Mouse (Mus musculus) G1E (cell line): ENCODE measurements around the gene Higd1c. TPM values are rescaled to one million over a fixed set of nuclear protein-coding genes. Genes with fewer than 3 reads are reported as not detected.
"Not testable (repeated sequence)": the region's sequence is repeated elsewhere in the genome, so short reads cannot be mapped to it uniquely, and the experiment has no call there.

Experiments
- ATAC-seq: 2 replicates; pipeline ENCODE4 v1.8.0; 2016; ENCODE audit warnings: mild to moderate bottlenecking; ENCODE audit not compliant: insufficient number of reproducible peaks, poor library complexity, low FRiP score, severe bottlenecking; ENCODE audit errors: extremely low read depth
- DNase-seq: peaks from one replicate; pipeline ENCODE4 v3.0.0; 2012; ENCODE audit warnings: low spot score
- H3K27me3 ChIP-seq: 2 replicates; pipeline ENCODE4 v1.6.1; 2012; ENCODE audit warnings: mild to moderate bottlenecking, low read length, inconsistent platforms; ENCODE audit not compliant: insufficient read depth
- H3K36me3 ChIP-seq: replicated peaks from 2 replicates; pipeline ENCODE3; 2012; ENCODE audit warnings: mild to moderate bottlenecking, inconsistent platforms
- H3K4me1 ChIP-seq: 2 replicates; pipeline ENCODE4 v1.6.1; 2012; ENCODE audit warnings: low read depth, low read length, inconsistent platforms, mixed read lengths; ENCODE audit not compliant: insufficient read depth
- H3K4me3 ChIP-seq: 2 replicates; pipeline ENCODE4 v1.5.1; 2012; ENCODE audit warnings: low read depth, mild to moderate bottlenecking, inconsistent platforms, low read length, moderate library complexity, mixed read lengths
- H3K9me3 ChIP-seq: replicated peaks from 2 replicates; pipeline ENCODE4 v1.6.1; 2012; ENCODE audit warnings: inconsistent platforms
- CTCF ChIP-seq: IDR thresholded peaks from 2 replicates; pipeline ENCODE4 v1.5.1; 2012; ENCODE audit warnings: low read depth, low read length, inconsistent platforms, mixed read lengths
- GATA1 ChIP-seq: IDR thresholded peaks from 2 replicates; pipeline ENCODE4 v1.6.1; 2012; ENCODE audit warnings: borderline replicate concordance, low read length, inconsistent platforms, mixed read lengths
- GATA2 ChIP-seq: IDR thresholded peaks from 2 replicates; pipeline ENCODE4 v1.6.1; 2012; ENCODE audit warnings: low read depth, low read length, inconsistent platforms, borderline replicate concordance
- POLR2AphosphoS5 ChIP-seq: IDR thresholded peaks from 2 replicates; pipeline ENCODE4 v1.6.1; 2012; ENCODE audit warnings: low read depth, low read length, inconsistent platforms; ENCODE audit not compliant: insufficient replicate concordance
- TAL1 ChIP-seq: conservative IDR thresholded peaks from 2 replicates; pipeline ENCODE4 v1.6.1; 2012; ENCODE audit warnings: low read depth, low read length, inconsistent platforms, mixed read lengths
- polyA plus RNA-seq: library from polyadenylated mRNA; stranded (reverse); fragments of >175 nt; gene quantifications from 2 replicates; pipeline ENCODE4 v1.2.3, GENCODE M21; 2012
- total RNA-seq, 2 experiments: library from RNA; stranded (forward) in 1 of 2; stranded (reverse) in 1 of 2; fragments of 200-1000 nt in 1 of 2; fragments of >200 nt in 1 of 2; fragmentation: Nextera tagmentation in 1 of 2; gene quantifications; 2 replicates each; pipeline ENCODE4 v1.2.3; 2014 to 2017

Higd1c gene
- total and polyA plus RNA-seq, 3 experiments = not detected

DNA sequence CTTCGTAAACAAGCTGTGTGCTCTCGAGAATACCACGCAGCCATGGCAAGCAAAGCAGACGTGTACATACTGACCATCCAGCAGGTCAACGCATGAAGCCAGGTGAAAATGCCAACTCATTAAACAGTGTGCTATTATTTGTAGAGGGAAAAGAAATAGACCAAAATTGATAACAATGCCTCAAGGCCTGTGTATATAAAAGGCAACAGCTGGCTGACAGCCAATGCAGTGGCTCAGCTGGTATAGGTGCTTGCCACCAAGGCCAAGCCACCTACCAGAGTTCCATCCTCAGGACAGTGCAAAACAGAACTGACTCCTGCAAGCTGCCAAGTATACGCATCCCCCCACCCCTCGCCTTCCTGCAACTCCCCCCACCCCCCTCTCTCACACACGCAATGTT lies 51.3 kb downstream of the Higd1c start:
- Histone ChIP-seq H3K4me1 (peaks cover 93% of the 10 kb centered on the region), H3K4me3 (no peak overlapping the region), H3K9me3 (no peaks in the 10 kb centered on the region), H3K27me3 (no peaks in the 10 kb centered on the region), H3K36me3 (peaks cover 81% of the 10 kb centered on the region)
- TF ChIP-seq POLR2AphosphoS5 (no peak), TAL1 (no peak), GATA2 (no peak), CTCF (no peak), GATA1 (no peak)
- ATAC-seq (no peak), DNase-seq (no peak)

DNA sequence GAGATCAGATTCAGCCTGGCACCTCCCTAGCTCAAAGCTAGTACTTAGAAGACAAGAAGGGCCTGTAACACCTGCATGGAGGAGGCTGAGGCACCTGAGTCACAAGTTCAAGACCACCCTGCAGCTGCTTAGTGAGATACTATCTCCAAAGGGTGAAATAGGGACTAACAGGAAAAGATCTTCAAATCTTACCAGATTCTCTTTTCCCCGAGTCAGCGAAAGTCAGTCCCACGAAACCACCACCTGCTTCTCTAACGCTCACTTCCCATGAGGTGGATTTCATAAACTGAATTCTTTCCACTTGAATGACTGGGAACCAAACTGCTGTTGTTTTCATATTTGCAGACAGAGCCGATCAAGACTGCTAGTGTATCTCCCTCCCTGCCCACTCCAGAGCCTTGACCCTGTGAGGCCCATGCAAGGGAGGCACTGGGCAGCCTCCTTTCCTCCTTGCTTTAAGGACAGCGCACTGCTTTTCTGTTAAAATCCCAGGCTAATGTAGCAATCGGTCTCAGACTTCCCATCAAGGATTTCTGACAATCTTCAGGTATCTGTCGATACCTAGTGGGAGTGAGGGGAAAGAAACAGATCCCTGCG lies 53.6 kb downstream of the Higd1c start:
- Histone ChIP-seq H3K9me3 (no peaks in the 10 kb centered on the region), H3K27me3 (no peaks in the 10 kb centered on the region), H3K4me1 (peaks cover 81% of the 10 kb centered on the region), H3K36me3 (peaks cover 61% of the 10 kb centered on the region), H3K4me3 (peak overlapping the region; percentile 49; the same call in 1 of the 2 replicates)
- DNase-seq (no peak), ATAC-seq (no peak)
- TF ChIP-seq CTCF = no peak
- no peak for TF ChIP-seq TAL1
- no peak for TF ChIP-seq GATA1
- no peak for TF ChIP-seq POLR2AphosphoS5
- TF ChIP-seq GATA2 = no peak

DNA sequence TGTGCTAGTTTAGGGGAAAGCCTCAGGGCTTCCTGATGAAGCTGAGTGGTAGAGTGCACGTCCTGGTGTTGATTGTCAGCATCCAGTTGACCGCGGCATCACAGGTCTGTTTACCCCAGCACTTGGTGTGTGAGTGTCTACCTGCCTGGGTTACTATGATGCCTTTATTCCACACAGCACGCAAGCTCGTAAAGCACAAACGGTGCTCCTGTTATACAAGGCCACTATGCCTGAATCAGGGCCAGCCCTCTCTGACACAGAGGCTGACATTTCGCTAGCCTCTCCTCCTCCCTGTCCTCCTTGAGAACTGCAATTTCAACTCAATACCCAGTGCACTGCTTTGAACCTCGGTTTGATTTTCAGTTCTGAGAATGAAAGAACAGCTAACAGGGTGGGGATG lies 55.0 kb downstream of the Higd1c start:
- no peaks in the 10 kb centered on the region for H3K9me3 ChIP-seq
- peaks cover 51% of the 10 kb centered on the region for H3K36me3 ChIP-seq
- no peak for DNase-seq
- TF ChIP-seq GATA2 (no peak), TAL1 (no peak), POLR2AphosphoS5 (no peak), CTCF (no peak), GATA1 (no peak)
- peaks cover 82% of the 10 kb centered on the region for H3K4me1 ChIP-seq
- no peaks in the 10 kb centered on the region for H3K27me3 ChIP-seq
- H3K4me3 ChIP-seq = peak overlapping the region; percentile 55
- no peak for ATAC-seq

DNA sequence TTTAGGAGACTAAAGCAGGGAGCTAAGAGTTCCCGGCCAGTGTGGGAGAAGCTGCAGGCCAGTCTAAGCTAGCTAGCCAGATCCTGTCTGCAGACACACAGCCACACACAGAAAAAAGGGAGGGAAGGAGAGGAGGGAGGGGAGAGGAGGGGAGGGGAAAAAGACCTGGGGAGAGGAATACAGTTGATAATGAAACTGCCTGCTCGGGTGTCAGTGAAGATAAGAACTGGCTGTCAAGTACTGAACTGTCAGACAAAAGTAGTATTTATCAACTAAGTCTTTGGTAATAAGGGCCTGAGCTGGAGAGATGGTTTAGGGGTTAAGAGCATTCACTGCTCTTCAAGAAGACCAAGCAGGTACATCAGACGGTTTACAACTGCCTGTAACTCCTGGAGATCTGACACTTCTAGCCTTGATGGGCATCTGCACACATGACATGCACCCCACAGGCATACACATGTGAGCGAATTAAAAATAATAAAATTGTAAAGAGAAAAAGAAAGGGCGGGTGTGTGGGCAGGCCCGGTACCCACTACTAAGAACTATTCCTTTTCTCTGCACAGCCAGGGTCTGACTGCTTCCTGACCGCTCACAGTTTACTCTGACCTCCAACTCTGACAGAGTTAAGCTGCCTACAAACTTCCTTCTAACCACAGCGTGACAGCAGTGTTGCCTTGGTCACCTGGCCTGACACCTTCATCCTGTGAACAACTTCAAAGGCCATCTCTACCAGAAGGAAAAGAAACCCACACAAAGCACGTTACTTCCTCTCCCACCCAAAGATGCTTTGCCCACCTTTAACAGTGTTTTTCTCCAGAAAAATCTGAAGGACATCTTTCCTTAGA lies 55.8 kb downstream of the Higd1c start:
- no peak for TF ChIP-seq CTCF
- peak; percentile 90 for TF ChIP-seq TAL1
- peak overlapping the region; percentile 55; the same call in 1 of the 2 replicates for H3K4me3 ChIP-seq
- H3K36me3 ChIP-seq = peaks cover 43% of the 10 kb centered on the region
- H3K4me1 ChIP-seq = peaks cover 76% of the 10 kb centered on the region
- no peaks in the 10 kb centered on the region for H3K27me3 ChIP-seq
- peak; percentile 69 for DNase-seq
- ATAC-seq = peak; percentile 69
- no peaks in the 10 kb centered on the region for H3K9me3 ChIP-seq

DNA sequence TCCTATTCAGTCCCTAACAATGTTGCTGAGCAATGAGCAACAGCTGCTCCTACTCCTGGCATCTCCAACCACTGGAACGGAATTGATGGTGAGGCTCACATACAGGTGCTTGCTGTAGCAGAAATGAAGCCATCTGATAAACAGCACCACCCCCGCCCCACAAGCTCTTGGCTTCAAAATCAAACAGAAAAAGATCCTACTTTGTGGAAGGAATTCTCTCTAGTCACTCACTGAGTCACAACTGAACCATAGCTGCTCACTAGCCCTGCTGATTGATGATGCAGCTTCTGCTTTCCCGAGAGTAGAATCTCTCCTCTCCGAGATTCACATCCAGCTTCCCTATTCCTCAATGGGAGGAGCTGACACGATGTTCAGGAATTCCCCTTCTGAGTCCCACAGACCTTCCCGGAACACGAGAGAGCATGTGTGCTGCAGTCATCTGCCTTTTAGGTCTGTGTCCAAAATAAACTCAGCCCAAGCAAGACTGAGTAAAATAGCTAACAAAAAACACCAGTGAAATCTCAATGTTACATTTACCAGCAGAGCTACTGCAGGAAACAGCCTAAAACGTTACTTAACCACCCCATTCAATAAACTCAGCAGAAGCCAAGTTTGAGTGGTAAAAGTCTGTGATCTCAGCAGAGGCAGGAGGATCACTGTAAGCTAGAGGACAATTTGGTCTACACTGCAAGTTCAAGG lies 56.9 kb downstream of the Higd1c start:
- H3K4me3 ChIP-seq = peak overlapping the region; percentile 65
- H3K27me3 ChIP-seq = no peaks in the 10 kb centered on the region
- H3K36me3 ChIP-seq = peaks cover 32% of the 10 kb centered on the region
- DNase-seq = no peak
- no peak for ATAC-seq
- peaks cover 65% of the 10 kb centered on the region for H3K4me1 ChIP-seq
- no peaks in the 10 kb centered on the region for H3K9me3 ChIP-seq
- TF ChIP-seq CTCF (no peak), GATA2 (no peak), TAL1 (no peak), GATA1 (no peak), POLR2AphosphoS5 (no peak)

DNA sequence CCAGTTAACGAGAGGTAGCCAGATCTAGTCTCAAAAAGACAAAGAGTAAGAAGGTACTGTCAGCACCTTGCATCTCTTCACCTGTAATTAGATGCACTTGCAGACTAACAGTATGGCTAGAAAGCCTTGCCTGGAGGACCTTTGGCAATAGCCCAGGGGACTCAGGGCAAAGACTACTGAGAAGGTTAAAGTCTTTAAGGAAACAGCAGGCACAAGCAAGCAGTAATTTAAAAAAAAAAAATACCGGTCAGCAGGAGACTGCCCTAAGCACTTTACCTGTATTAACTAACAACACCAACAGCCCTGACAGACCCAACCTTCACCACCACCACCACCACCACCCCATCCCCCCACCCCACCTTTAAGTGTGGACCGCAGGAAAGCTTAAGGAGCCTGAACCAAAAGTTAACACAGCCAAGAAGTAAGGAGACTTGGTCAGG lies 57.4 kb downstream of the Higd1c start, which contains the start of gene Gm5475:
Gene Gm5475 (plus strand): TSS at position 390 of the 440 bp plus-strand sequence.
- ATAC-seq, H3K27me3 ChIP-seq, H3K9me3 ChIP-seq, DNase-seq: not testable (repeated sequence)
- Histone ChIP-seq H3K36me3 (peaks cover 27% of the 10 kb centered on the region), H3K4me1 (peaks cover 60% of the 10 kb centered on the region), H3K4me3 (peak within 1 kb of the TSS; percentile 94)
